Mouse (Mus musculus): Measurements from ENCODE around the gene Gm49352.
"Not testable (repeated sequence)": the region's sequence is repeated elsewhere in the genome, so short reads cannot be mapped to it uniquely, and the experiment has no call there.

The Gm49352 gene

DNA sequence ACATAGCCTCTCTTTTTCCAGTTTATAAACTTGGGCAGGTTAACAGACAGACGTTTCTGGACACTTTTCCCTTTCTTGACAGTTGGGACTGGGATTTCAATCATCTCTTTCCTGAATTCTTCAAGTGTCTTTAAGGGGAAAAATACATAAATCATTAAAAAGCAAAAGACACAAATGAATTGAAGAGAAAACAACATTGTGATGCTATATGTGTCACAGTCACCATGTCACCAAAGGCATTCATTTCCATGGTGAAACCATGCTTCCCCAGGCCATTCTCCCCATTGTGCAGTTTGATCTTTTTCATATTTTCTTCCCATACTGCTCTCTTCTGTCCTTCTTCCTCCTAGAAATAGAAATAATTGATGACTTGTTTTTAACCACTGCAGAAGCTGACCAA, at the start of gene Gm49352:
TSS of gene Gm49352 (minus strand) at position 101 of the 400 bp plus-strand sequence.
- DNase-seq (ENCODE audit: low read depth in 2 of 2, low spot score in 2 of 2), result not testable (repeated sequence)

DNA sequence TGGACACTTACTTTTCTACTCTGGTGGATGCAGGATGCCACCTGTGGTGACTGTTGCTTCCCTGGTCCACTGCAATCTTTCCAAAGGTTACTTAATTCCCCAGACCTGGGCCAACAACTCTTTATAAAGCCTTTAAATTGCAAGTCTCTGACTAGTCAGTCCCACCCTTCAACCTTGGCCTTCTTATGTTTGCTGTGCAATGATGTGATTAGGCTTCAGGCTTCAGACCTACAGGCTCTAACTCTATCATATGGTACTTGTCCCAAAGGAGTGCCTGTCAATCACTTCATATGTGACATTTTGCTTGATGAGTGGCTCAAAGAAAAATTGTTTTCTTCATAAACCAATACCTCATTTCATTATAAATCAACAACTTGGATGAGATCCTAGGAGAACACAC, 2.1 kb upstream of the Gm49352 start, which contains the start of gene Cts3:
TSS of gene Cts3 (minus strand) at position 101 of the 400 bp plus-strand sequence.
- no peak for DNase-seq (ENCODE audit: low read depth in 2 of 2, low spot score in 2 of 2)

DNA sequence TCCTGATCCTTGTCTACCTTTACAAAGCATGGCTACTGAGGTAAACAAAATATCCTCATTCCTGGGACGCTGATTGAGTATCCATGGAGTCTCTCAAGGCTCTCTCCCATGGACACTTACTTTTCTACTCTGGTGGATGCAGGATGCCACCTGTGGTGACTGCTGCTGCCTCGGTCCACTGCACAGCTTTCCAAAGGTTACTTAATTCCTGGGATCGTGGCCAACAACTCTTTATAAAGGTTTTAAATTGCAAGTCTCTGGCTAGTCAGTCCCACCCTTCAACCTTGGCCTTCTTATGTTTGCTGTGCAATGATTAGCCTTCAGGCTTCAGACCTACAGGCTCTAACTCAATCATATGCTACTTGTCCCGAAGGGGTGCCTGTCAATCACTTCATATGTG, 26.3 kb downstream of the Gm49352 start, which contains the start of gene Ctsm:
TSS of gene Ctsm (minus strand) at position 209 of the 400 bp plus-strand sequence.
- DNase-seq (ENCODE audit: low read depth in 2 of 2, low spot score in 2 of 2), result no peak

All from CD8-positive naive resting alpha-beta T cell, adult 2 months (primary cell).